Mouse (Mus musculus): Measurements from ENCODE around the gene Pi16.

Pi16 gene

DNA sequence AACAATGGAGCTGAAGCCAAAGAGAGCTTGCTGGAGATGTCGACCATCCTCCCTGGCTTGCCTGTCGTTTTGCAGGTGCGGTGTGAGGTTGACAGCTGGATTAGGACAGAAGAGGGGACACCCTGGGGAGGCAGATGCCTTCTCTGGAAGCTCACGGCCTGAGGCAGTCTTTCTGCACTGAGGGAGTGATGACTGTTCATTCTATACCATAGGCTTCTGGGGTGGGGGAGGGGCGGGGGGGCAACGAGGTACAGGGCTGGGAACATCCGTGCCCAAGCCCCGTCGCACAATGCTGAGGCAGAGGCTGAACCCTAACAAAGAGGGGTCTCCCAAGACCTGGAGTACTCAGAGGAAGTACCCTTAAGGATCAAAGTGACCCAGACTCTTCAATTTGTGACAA is 39.4 kb downstream of the Pi16 start:
- no peak for DNase-seq (ENCODE audit: low spot score in 2 of 2)

DNA sequence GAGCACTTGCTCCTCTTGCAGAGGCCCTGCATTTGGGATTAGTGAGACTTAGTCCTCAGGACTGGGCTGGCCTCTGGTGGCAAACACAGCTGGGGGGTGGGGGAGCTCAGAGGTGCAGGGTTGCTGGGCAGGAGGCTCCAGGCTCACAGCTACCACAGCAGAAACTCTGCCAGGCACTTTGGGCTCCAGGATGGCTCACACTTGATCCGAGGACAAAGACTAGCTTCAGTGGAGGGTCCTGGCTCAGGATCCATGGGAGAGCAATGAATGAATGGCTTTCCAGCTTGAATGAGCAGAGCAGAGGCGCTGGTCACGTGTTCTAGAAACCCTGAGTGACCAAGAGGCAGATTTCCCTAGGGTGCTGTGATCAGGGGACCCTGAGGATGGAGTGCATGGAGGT is 41.4 kb downstream of the Pi16 start:
- DNase-seq (ENCODE audit: low spot score in 2 of 2), result no peak

DNA sequence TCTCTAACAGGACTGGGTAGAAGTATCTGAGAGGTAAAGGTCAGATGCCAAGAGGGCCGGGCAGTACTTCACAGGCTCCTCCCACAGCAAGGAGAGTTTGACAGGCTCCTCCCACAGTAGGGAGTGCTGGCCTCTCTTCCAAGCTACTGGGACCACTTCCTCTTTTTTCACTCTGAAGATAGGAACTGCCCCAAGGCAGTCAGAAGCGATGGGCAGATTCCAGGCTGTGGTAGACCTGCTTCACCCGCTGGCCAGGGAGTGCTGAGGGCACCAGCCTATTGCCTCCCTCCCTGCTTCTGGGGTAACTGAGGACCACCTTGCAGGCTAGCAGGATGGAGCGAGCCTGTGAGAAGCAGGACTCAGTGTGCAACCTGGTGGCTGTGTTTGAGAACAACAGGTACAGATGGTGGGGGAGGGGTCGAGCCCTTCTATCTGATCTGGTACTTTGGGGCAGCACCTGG is 43.3 kb downstream of the Pi16 start, which contains the start of gene Fgd2:
Gene Fgd2, plus strand, starts transcription at position 154 of the 461 bp plus-strand sequence.
- peak in 1 of 2 experiments; percentile 39 for DNase-seq (ENCODE audit: low spot score in 2 of 2)

DNA sequence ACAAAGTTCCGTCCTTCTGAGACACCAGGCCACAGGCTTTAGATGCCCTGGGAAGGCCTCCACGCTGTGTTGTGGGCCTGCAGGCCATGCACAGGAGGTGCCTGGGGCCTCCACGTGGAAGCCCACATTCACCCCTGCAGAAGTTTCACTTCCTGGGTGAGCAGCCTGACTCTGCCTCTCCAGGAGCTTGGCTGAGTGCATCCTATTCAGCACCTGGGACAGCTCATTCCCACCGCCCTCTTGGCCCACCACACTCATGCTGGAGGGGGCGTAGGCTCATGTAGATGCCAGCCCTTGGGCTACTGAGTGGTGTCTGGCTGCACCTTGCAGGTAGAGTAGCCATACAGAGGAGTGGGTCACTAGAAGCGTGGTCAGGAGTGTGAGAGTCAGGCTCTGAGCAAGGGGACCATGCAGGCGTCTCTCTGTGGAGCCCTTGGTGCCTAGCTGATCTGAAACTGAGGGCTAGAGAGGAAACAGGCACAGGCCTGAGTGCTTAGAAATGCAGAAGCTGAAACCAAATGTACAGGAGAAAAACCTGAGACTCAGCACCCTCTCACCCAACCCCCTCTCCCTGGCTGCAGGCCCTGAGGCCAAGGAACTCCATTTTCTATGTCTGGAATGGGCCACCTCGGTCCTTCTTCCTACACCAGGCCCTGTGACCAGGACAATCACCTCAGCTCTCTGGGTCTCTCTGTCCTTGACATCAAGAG is 44.7 kb downstream of the Pi16 start:
- DNase-seq (ENCODE audit: low spot score in 2 of 2), result peak in 1 of 2 experiments; percentile 65

DNA sequence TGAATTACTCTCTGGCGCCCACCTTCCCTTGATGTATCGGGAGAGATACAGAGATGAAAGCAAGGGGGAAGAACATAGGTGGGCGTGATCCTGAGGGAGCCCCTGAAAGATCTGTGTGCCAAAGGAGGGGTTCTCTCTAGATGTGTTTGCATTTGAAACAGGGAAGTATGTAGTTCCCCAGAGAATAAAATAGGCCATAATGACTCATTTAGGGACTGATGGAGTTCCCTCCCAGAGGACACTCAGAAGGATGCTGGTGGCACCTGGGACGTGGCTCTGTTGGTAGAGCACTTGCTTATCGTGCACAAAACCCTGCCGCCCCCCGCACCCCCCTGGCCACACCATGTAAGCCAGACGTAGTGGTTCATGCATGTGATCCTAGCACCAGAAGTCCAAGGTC is 45.6 kb downstream of the Pi16 start:
- DNase-seq (ENCODE audit: low spot score in 2 of 2), result no peak

DNA sequence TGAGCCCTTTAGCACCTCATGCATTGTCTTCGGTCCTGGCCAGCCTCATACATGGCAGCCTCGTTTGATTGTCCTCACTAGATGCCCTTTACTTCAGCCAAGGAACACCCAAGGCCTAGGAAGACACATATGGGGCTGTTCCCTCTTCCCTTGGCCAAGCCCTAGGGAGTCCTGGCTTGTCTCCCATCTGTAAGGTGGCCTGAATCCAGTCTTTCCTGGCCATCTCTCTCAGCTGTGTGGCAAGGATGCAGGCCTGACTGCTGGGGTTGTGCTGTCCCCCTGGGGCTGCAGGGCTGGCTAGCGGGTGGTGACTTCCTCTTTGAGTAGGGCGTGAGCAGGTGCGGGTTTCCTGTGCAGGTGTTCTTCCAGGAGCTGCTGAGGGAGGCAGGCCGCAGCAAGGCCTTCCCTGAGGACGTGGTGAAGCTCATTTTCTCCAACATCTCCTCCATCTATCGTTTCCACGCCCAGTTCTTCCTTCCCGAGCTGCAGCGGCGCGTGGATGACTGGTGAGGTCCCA is 47.7 kb downstream of the Pi16 start:
- peak in 1 of 2 experiments; percentile 32 for DNase-seq (ENCODE audit: low spot score in 2 of 2)

DNA sequence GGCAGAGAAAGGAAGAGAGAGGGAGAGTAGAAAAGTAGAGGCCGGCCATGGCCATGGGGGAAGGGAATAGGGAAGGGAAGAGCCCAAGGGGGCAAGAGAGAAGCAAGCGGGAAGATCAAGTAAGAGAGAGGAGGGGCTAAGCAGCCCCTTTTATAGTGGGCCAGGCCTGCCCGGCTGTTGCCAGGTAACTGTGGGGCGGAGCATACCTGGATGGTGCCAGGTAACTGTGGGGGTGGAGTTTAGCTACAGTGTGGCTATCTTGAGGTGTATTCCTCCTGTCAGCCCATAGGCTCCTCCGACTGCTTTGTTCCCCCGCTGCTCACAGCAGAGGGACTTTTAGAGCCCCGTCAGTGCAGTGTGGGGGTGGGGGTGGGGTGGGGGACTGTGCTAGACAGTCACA is 51.2 kb downstream of the Pi16 start:
- DNase-seq (ENCODE audit: low spot score in 2 of 2), result no peak

DNA sequence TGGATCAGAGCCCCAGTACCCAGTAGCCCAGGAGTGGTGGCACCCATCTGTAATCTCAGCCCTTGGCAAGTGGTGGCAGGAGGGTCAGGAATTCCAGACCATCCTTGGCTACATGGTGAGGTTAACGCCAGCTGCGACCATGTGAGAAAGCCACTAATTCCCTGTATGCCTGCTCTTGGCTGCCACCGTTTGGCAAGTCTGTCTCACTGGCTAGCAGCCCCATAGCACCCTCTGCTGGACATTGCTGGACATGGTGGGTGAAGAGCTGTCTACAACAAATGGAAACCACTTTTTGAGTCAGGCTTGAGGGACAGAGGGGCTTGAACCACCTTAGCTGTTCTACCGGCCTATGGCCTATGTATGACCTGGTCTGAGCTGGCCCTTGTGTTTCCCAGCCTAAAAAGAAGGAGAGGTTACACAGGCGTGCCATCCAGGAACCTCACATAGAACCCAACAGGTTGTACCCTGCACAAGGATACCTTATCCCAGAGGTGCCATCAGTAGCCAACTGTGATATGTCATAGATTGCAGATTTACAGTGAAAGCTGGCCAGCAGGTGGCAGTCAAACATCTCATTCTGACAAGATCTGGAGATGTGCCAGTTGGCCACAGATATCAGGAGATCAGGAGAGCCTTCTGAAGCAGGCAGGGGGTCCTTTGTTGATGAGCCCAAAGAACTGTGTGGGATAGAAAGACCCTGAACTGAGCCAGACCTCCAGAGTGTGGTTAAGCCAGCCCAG is 53.7 kb downstream of the Pi16 start:
- DNase-seq (ENCODE audit: low spot score in 2 of 2), result peak; percentile 86 to 92

DNA sequence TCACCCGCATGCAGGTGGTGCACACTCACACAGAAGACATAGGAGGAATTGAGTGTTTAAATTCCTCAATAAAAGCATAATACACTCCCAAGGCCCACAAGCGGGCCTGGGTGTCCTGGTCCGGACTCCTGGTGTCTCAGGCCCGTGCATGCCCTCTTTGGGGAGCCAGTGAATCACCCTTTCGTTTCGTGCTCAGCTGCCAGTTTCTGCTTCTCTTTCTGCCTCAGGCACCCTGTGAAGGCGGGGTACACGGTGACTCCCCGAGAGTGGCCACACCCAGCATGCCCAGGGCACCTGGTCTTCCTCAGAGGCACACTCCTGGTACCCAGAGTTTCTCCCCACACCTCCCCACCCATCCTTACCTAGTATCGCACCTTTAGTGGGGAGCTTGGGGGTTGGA is 58.4 kb downstream of the Pi16 start:
- DNase-seq (ENCODE audit: low spot score in 2 of 2), result no peak

DNA sequence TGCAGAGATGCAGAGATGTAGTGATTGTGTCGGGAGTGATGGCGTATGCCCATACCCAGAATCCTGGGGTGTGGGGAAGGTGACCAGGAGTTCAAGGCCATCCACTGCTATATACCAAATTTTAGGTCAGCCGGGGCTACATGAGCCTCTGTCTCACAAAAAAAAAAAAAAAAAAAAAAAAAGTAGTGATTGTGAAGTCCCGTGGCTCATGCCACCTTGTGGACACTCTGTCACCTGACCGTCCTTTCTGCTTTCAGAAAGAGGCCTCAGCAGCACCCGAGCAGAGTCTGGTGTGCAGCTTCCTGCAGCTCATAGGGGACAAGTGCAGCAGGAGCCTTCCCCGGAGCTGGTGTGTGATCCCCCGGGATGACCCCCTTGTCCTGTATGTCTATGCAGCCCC is 60.6 kb downstream of the Pi16 start:
- no peak for DNase-seq (ENCODE audit: low spot score in 2 of 2)
